ENCODE assay signal across 11 mouse cellular contexts in the genomic region with DNA sequence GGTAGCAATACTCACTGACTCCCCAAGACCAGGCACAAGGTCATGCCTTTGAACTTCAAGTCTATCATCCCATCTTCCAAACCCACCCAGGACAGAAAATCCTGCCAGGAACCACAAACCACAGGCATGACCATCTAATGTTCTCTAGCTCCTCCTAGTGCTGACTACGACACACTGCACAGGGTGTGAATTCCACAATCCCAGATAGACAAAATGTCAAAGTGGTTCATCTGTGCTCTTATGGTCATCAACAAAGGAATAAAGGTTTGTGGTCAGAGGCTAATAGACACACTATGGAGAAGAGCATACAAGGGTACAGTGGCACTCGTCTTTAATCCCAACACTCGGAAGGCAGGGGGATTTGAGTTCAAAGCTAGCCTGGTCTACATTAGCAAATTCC. TPM values are rescaled to one million over a fixed set of nuclear protein-coding genes. Genes with fewer than 3 reads are reported as not detected.
DNase-seq lines count a peak whose midpoint lies in the region; ATAC-seq and TF ChIP-seq lines count a peak whose summit lies in the region.
"Had no signal": no experiment of that assay in that cellular context is flagged by ENCODE, and none has a peak within 500 bp of the region (broad histone marks: within the 10 kb centered on the region; RNA-seq: fewer than 3 reads in every experiment).

No protein-coding gene starts in this region.

- H3K9ac ChIP-seq in hindbrain, postnatal 0 days (replicated peaks; ENCODE audit: low read length) = no peak overlapping the region
- H3K9ac ChIP-seq in neural tube, embryonic 14.5 days (replicated peaks; ENCODE audit: low read depth, low read length) = no peak overlapping the region
- H3K9ac ChIP-seq: embryonic facial prominence, embryonic 12.5 days; liver, embryonic 13.5 days; stomach, embryonic 15.5 days had no signal

- no peaks in the 10 kb centered on the region for H3K4me1 ChIP-seq in hindbrain, postnatal 0 days (ENCODE audit: insufficient read depth, low read length)
- H3K4me1 ChIP-seq in neural tube, embryonic 14.5 days (ENCODE audit: control insufficient read depth, insufficient read depth, low read length) = no peaks in the 10 kb centered on the region
- H3K4me1 ChIP-seq: embryonic facial prominence, embryonic 12.5 days; liver, embryonic 13.5 days; stomach, embryonic 15.5 days had no signal

- no peak overlapping the region for H3K27ac ChIP-seq in layer of hippocampus, adult 2 months
- no peak overlapping the region for H3K27ac ChIP-seq in hindbrain, postnatal 0 days
- H3K27ac ChIP-seq in neural tube, embryonic 14.5 days (ENCODE audit: low read depth, low read length) = no peak overlapping the region
- H3K27ac ChIP-seq: embryonic facial prominence, embryonic 12.5 days; liver, embryonic 13.5 days; stomach, embryonic 15.5 days had no signal

- intact Hi-C loops in gastrocnemius, postnatal 14 days (cut with DNase I; ENCODE audit: low total_unique reads) = loop anchor here (2.0 kb wide), 1 partner anchor 47 kb away; no protein-coding TSS in a partner anchor

- peak; percentile 97 for ATAC-seq in common myeloid progenitor, adult 5-6 weeks (replicated peaks; ENCODE audit: low read depth, poor library complexity, severe bottlenecking)
- ATAC-seq in hindbrain, postnatal 0 days = peak; percentile 36
- ATAC-seq in neural tube, embryonic 14.5 days (ENCODE audit: low read depth) = peak; percentile 45; the same call in 1 of the 2 replicates

- H3K27me3 ChIP-seq in hindbrain, postnatal 0 days (ENCODE audit: insufficient read depth, low read length) = no peaks in the 10 kb centered on the region
- H3K27me3 ChIP-seq in neural tube, embryonic 14.5 days (ENCODE audit: control insufficient read depth, insufficient read depth, low read length) = no peaks in the 10 kb centered on the region
- H3K27me3 ChIP-seq: embryonic facial prominence, embryonic 12.5 days; liver, embryonic 13.5 days; stomach, embryonic 15.5 days had no signal

- H3K9me3 ChIP-seq in hindbrain, postnatal 0 days (ENCODE audit: low read length) = no peaks in the 10 kb centered on the region
- H3K9me3 ChIP-seq in neural tube, embryonic 14.5 days (ENCODE audit: control insufficient read depth, low read length) = no peaks in the 10 kb centered on the region
- H3K9me3 ChIP-seq: embryonic facial prominence, embryonic 12.5 days; liver, embryonic 13.5 days; stomach, embryonic 15.5 days had no signal

- peaks cover 6% of the 10 kb centered on the region; the same call in 1 of the 2 replicates for H3K36me3 ChIP-seq in hindbrain, postnatal 0 days (ENCODE audit: insufficient read depth, low read length)
- H3K36me3 ChIP-seq in neural tube, embryonic 14.5 days (ENCODE audit: control insufficient read depth, insufficient read depth, low read length) = peaks cover 4% of the 10 kb centered on the region; the same call in 1 of the 2 replicates

- WGBS in hindbrain, postnatal 0 days = 75% methylated on average over 3 of the region's 3 CpGs
- WGBS in neural tube, embryonic 14.5 days = 75% methylated on average over 3 of the region's 3 CpGs

- H3K4me2 ChIP-seq in hindbrain, postnatal 0 days (ENCODE audit: low read depth, low read length) = no peak overlapping the region
- H3K4me2 ChIP-seq in neural tube, embryonic 14.5 days (ENCODE audit: low read depth, low read length) = no peak overlapping the region
- H3K4me2 ChIP-seq: embryonic facial prominence, embryonic 12.5 days; liver, embryonic 13.5 days; stomach, embryonic 15.5 days had no signal

- TF ChIP-seq CTCF in layer of hippocampus, adult 2 months (conservative IDR thresholded peaks at IDR 0.05) = peak; percentile 92
- TF ChIP-seq CTCF in hindbrain, postnatal 0 days (IDR thresholded peaks at IDR 0.05; ENCODE audit: low read depth) = peak; percentile 88

- H3K4me3 ChIP-seq in layer of hippocampus, adult 2 months = no peak overlapping the region
- H3K4me3 ChIP-seq in hindbrain, postnatal 0 days (ENCODE audit: low read length) = no peak overlapping the region
- no peak overlapping the region for H3K4me3 ChIP-seq in neural tube, embryonic 14.5 days (ENCODE audit: low read depth, low read length)
- H3K4me3 ChIP-seq: embryonic facial prominence, embryonic 12.5 days; liver, embryonic 13.5 days; stomach, embryonic 15.5 days had no signal

- peak in 1 of 2 experiments; percentile 49 for DNase-seq in layer of hippocampus, adult 2 months (ENCODE audit: low spot score in 2 of 2)
- no peak for DNase-seq in layer of hippocampus, adult 9-11 months
- DNase-seq in Muller cell, postnatal 12 days (ENCODE audit: inconsistent ontology term) = peak; percentile 51
- DNase-seq in hindbrain, postnatal 0 days (ENCODE audit: low spot score) = peak; percentile 74
- no peak for DNase-seq in gastrocnemius, postnatal 14 days
- no peak for DNase-seq in urinary bladder, postnatal 25 days (ENCODE audit: low spot score)
- DNase-seq: liver, embryonic 13.5 days had no signal

RNA-seq across cellular contexts. Expression of a gene that starts 22.1 kb away (rescaled TPM):
- total RNA-seq in layer of hippocampus, adult 2 months (2021) = 1 to 10 TPM; 5.8 to 7.2 TPM
- total RNA-seq in common myeloid progenitor, adult 5-6 weeks (2017) = not detected in 2 replicates
- 2.3 and 4.1 TPM in 2 replicates for total RNA-seq in hindbrain, postnatal 0 days (2014; rRNA removed)
- polyA plus RNA-seq in hindbrain, postnatal 0 days (2015; fragmentation: Nextera tagmentation; extraction: Ambion mirVana) = 15.7 and 18.3 TPM in 2 replicates
- 14.6 and 17.5 TPM in 2 replicates for polyA plus RNA-seq in neural tube, embryonic 14.5 days (2014; fragmentation: Nextera tagmentation; extraction: Ambion mirVana)
- total RNA-seq in gastrocnemius, postnatal 14 days (2021) = 1 to 10 TPM; 3.0 to 3.8 TPM
- polyA plus RNA-seq: liver, embryonic 13.5 days had no signal

RNA-seq across cellular contexts. Expression of a gene that starts 24.1 kb away (rescaled TPM):
- total RNA-seq in layer of hippocampus, adult 2 months (2021) = 100 to 1,000 TPM; 184 to 202 TPM
- not detected in 2 replicates for total RNA-seq in common myeloid progenitor, adult 5-6 weeks (2017)
- total RNA-seq in hindbrain, postnatal 0 days (2014; rRNA removed) = 156 and 184 TPM in 2 replicates
- 158 and 171 TPM in 2 replicates for polyA plus RNA-seq in hindbrain, postnatal 0 days (2015; fragmentation: Nextera tagmentation; extraction: Ambion mirVana)
- 232 and 319 TPM in 2 replicates for polyA plus RNA-seq in neural tube, embryonic 14.5 days (2014; fragmentation: Nextera tagmentation; extraction: Ambion mirVana)
- not detected for total RNA-seq in gastrocnemius, postnatal 14 days (2021)

RNA-seq across cellular contexts. Expression of a gene that starts 58.5 kb away (rescaled TPM):
- not detected for total RNA-seq in layer of hippocampus, adult 2 months (2021)
- total RNA-seq in common myeloid progenitor, adult 5-6 weeks (2017) = not detected in 2 replicates
- not detected in 2 replicates for total RNA-seq in hindbrain, postnatal 0 days (2014; rRNA removed)
- 0.60 and 1.2 TPM in 2 replicates for polyA plus RNA-seq in hindbrain, postnatal 0 days (2015; fragmentation: Nextera tagmentation; extraction: Ambion mirVana)
- polyA plus RNA-seq in neural tube, embryonic 14.5 days (2014; fragmentation: Nextera tagmentation; extraction: Ambion mirVana) = 0.76 and 1.7 TPM in 2 replicates
- total RNA-seq in gastrocnemius, postnatal 14 days (2021) = not detected

RNA-seq across cellular contexts. Expression of a gene that starts 59.1 kb away (rescaled TPM):
- total RNA-seq in layer of hippocampus, adult 2 months (2021) = 10 to 100 TPM; 41.3 to 44.4 TPM
- 65.6 and 77.6 TPM in 2 replicates for total RNA-seq in common myeloid progenitor, adult 5-6 weeks (2017)
- total RNA-seq in hindbrain, postnatal 0 days (2014; rRNA removed) = 45.8 and 49.2 TPM in 2 replicates
- polyA plus RNA-seq in hindbrain, postnatal 0 days (2015; fragmentation: Nextera tagmentation; extraction: Ambion mirVana) = 61.7 and 63.8 TPM in 2 replicates
- polyA plus RNA-seq in neural tube, embryonic 14.5 days (2014; fragmentation: Nextera tagmentation; extraction: Ambion mirVana) = 59.5 and 64.1 TPM in 2 replicates
- 10 to 100 TPM; 40.4 to 47.1 TPM for total RNA-seq in gastrocnemius, postnatal 14 days (2021)

Comparison
In these comparisons a context has a peak if more than half of its experiments do, and no peak if none do; other contexts are left out.
1. DNase-seq: peak in Muller cell, postnatal 12 days (single experiment) and hindbrain, postnatal 0 days (single experiment); none in layer of hippocampus, adult 9-11 months (single experiment), gastrocnemius, postnatal 14 days (single experiment) and urinary bladder, postnatal 25 days (single experiment).
2. ATAC-seq: peak in every context shown above with its lines; median percentile 97 in common myeloid progenitor, adult 5-6 weeks; 45 in neural tube, embryonic 14.5 days; 36 in hindbrain, postnatal 0 days.
3. RNA of a gene that starts 24.1 kb away (total RNA-seq): 184 to 202 TPM in layer of hippocampus, adult 2 months and 156 to 184 TPM in hindbrain, postnatal 0 days; not detected in common myeloid progenitor, adult 5-6 weeks and not detected in gastrocnemius, postnatal 14 days; every median in the first group is over 100 times any median in the second.